Mouse (Mus musculus) small intestine, adult 2 months (tissue): ENCODE results near the gene Osgep.
"Not testable (repeated sequence)": the region's sequence is repeated elsewhere in the genome, so short reads cannot be mapped to it uniquely, and the experiment has no call there.

ENCODE experiments used
- CTCF ChIP-seq: fragments of 200-500 bp; IDR thresholded peaks from 2 replicates; pipeline ENCODE4 v1.5.1; 2012; ENCODE audit warnings: low read depth, mild to moderate bottlenecking, control low read depth, inconsistent platforms, low read length, moderate library complexity, mixed read lengths; ENCODE audit not compliant: insufficient replicate concordance, insufficient read length; ENCODE audit errors: extremely low read depth
- POLR2A ChIP-seq: fragments of 200-500 bp; IDR thresholded peaks from 2 replicates; pipeline ENCODE4 v1.6.1; 2012; ENCODE audit warnings: low read depth, mild to moderate bottlenecking, control low read depth, inconsistent platforms, low read length, moderate library complexity

GRCm38 (mm10) chr14:50944668-50945033 is 20.0 kb upstream of the Osgep start:
- TF ChIP-seq CTCF, POLR2A: not testable (repeated sequence)
